Mouse (Mus musculus): ENCODE results near the gene Gpam. TPM values are rescaled to one million over a fixed set of nuclear protein-coding genes. Genes with fewer than 3 reads are reported as not detected.

Gene Gpam
- polyA plus RNA-seq (2017; shearing (Covaris generic)): 2.6 TPM

DNA sequence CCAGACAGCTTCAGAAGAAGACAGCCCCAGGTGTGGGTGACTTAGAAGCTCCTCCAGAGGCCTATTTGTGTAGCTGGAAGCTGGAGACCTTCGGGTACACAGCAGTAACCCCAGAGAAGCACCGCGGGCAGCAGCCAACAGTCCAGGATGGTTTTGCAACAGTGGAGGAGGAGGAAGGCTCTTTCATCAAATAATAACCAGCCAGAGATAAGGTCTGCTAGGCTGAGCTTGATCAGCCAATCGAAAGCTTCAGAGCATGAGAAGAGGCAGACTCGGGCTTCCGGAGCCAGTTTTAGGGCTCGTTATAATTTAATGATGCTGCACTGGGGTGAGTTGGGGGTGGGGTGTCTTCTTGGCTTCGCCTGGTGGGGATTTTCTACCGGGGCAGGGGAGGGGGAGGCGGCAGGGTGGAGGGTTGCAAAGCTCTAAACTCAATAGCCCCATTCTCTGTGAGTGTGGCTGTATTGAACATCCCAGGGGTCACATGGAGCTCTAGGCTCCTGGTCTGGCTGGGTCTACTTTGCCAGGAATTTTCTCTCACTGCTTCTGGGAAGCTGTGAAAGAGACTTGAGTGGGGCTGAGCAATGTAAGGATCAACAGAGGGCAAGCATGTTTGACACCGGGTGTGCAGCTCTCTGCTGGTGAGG, at the start of gene Gpam:
TSS of gene Gpam (minus strand) at position 167 of the 647 bp plus-strand sequence.

Other genes with a start within 250 kb of the Gpam start
- not detected for gene Tectb, start 53.5 kb upstream of the Gpam start, polyA plus RNA-seq (2017; shearing (Covaris generic))
- gene Gucy2g, start 114.0 kb upstream of the Gpam start, polyA plus RNA-seq (2017; shearing (Covaris generic)): 0.27 TPM
- gene Acsl5, start 124.7 kb upstream of the Gpam start, polyA plus RNA-seq (2017; shearing (Covaris generic)): 177 TPM
- 93.8 TPM for gene Zdhhc6, start 188.8 kb upstream of the Gpam start, polyA plus RNA-seq (2017; shearing (Covaris generic))
- gene Vti1a, start 189.1 kb upstream of the Gpam start, polyA plus RNA-seq (2017; shearing (Covaris generic)): 70.5 TPM